Mouse (Mus musculus): ENCODE results near the gene Kdm4b.

Gene Kdm4b

DNA sequence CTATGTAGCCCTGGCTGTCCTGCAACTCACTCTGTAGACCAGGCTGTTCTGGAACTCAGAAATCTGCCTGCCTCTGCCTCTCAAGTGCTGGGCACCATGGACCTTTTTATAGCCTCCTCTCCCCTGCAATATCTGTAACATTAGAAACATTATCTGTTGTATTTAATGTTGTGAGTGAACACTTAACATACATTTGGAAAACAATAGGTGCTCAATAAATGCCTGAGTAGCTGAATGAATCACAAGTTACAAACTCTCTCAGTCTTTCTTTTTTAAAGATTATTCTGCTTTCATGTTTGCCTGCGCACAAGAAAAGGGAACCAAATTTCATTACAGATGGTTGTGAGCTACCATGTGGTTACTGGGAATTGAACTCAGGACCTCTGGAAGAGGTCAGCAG lies 27.6 kb upstream of the Kdm4b start:
- DNase-seq (ENCODE audit: low read depth, low spot score) = no peak

GRCm38 (mm10) chr17:56300186-56300585 lies 25.7 kb upstream of the Kdm4b start, which contains the start of gene Arrdc5:
Arrdc5 (minus strand) TSS chr17:56300286.
- no peak for DNase-seq (ENCODE audit: low read depth, low spot score)

GRCm38 (mm10) chr17:56302363-56302996 lies 23.4 kb upstream of the Kdm4b start:
- no peak for DNase-seq (ENCODE audit: low read depth, low spot score)

DNA sequence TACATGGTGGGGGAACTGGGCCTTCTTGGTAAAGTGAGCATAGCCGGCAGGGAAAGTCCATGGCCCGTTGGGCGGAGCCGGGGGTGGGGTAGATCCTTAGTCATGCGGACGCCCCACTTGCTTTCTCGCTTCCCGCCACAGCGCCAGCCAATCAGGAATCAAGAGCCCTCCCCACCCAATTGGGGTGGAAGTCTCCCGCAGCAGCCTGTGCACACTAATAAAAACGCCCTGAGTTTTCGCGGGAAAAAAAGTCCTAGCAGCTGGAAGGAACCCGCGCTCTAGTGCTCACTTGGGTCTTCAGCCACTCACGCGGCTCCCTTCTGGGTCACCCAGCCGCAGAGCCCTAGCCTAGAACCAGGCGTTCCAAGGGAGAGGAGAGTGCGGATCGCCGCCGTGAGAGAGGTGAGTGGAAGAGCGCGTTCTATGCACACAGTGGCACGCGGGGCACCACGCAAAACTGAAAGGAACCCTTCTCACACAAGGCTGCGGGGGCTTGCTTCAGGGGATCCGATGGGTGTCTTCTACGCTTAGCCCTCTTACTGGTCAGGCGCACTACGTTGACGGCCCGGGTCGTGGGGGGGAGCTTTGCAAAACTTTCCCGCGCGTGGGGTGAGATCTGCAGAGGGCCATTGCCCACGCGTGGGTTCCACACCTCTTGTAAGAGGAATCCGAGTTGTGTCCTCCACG lies 22.6 kb upstream of the Kdm4b start, which contains the start of gene Uhrf1:
Gene Uhrf1 (plus strand): TSS at position 162 of the 687 bp plus-strand sequence.
- DNase-seq (ENCODE audit: low read depth, low spot score) = peak; percentile 96

DNA sequence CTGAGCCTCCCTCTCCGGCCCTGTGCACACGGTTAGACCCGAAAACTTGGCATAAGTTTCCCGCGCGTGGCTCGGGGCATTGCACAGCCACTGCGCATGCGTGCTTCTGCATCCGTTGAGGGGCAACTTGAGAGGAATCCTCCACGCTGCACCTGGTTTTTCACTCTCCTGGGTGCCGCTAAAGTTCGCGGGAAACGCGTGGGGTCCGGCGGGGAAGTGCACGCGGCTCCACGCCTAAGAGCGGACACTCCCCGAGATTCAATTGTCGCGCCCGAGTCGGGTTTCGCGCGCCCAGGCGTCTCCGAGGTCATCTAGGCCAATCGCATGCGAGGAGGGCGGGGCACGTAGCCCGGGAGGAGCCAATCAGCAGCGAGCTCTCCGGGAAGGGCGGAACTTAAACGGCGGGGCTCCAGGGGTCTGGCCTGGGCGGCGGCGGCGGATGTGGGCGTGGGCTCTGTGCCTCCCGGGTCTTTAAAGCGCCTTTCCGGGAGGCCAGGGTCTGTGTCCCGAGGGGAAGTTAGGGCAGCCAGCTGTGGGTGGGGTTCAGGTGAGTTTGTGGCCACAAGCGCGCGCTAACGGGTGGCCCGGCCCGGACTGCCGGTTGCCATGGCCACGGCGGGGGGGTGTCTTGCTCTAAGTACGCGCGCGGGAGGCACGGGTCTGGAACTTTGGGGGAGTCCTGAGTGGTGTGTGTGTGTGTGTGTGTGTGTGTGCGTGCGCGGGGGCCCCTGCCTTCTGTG lies 21.8 kb upstream of the Kdm4b start:
- DNase-seq (ENCODE audit: low read depth, low spot score) = peak; percentile 98

DNA sequence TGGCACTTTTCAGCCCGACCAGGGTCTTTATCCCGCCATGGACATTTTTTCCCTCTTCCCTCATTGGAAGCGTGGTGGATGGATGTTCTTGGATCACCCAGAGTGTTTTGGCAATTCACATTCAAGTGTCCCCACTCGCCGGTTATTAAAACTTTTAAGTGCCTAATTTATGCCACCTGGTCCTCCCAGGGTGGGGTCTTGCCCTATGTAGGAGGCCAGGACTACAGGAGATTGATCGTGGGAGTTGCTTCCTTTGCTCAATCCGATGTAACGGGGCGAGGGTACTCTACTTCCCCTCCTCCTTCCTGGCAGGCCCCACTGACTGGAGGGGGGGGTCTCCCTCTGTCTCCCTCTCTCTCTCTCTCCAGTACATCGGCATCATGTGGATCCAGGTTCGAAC lies 21.1 kb upstream of the Kdm4b start:
- no peak for DNase-seq (ENCODE audit: low read depth, low spot score)

DNA sequence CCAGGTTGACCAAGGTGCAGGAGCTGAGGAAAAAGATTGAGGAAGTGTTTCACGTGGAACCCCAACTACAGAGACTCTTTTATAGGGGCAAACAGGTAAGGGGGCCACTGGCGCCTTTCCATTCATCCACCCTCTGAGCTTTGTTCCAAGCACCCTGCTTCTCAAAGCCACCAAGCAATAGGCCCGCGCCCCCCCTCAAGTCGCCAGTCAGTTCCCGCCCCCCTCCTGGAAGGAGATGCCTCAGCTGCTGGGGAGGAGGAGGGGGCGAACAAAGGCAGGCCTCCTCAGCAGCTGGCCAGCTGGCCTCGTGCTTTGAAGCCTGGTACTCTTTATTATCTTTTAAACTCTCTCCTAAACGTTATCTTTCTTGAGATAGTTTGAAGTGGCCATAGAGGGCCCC lies 20.7 kb upstream of the Kdm4b start:
- no peak for DNase-seq (ENCODE audit: low read depth, low spot score)

- DNase-seq (ENCODE audit: low read depth, low spot score) = peak; percentile 30
Measured at GRCm38 (mm10) chr17:56305826-56306225, 20.0 kb upstream of the Kdm4b start.

DNA sequence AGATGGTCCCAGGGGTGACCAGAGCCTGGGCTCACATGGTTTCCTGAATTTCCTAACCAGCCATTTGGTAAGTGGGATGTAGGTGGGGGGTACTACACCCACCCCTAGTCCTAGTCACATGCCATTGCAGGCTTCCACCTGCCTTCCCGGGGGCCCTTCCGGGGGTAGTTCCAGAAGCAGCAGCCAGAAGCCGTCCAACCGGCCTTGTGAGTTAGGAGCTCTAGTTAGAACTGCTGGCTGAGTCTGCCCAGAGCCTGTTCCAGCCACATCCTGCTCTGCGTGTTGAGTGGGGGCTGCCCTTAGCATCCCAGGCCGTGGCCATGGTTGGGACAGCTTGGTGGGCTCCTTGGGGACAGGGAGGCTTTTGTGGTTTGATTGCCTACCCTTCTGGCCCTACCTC lies 17.8 kb upstream of the Kdm4b start:
- DNase-seq (ENCODE audit: low read depth, low spot score) = no peak

DNA sequence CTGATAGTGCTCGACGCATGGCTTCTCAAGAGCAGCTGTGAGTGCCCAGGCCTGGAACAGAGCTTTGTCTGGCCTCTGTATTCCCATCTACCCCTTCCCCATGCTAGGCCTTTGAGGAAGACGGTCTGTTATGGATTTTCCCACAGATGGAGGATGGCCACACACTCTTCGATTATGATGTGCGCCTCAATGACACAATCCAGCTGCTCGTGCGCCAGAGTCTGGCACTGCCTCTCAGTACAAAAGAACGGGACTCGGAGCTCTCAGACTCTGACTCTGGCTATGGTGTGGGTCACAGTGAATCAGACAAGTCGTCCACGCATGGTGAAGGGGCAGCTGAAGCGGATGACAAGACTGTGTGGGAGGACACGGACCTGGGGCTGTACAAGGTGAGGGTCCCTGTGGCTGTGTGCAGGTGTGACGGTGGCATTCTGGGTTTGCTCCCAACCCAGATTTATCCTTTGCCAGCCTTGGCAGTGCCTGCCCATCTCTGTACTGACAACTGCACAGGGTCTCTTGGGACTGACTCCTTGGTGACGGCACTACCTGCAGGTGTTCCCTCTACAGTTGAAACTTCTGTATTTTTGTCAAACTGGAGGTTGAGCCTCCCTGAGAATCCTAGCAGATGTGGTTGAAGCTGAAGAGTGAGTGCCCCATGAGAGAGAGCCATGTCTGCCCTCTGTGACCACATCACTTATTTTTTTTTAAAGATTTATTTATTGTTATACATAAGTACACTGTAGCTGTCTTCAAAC lies 16.5 kb upstream of the Kdm4b start:
- DNase-seq (ENCODE audit: low read depth, low spot score) = no peak

DNA sequence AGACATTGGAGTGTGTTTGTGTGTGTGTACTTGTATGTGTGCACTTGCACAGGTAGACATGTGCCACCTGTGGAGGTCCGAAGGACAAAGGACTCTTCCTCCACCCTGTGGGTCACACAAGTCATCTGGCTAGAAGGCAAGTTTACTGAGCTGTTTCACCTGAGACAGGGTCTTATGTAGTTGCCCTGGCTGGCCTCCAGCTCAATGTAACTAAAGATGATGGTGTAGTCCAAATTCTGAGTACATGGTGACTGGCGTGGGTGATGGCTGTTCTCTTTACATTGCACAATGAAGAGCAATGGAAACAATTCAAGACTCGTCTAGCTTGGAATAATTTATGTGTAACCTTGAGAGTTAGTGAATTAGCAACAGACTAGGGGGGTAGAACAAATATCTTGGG lies 1.4 kb upstream of the Kdm4b start:
- DNase-seq (ENCODE audit: low read depth, low spot score) = peak; percentile 43

DNA sequence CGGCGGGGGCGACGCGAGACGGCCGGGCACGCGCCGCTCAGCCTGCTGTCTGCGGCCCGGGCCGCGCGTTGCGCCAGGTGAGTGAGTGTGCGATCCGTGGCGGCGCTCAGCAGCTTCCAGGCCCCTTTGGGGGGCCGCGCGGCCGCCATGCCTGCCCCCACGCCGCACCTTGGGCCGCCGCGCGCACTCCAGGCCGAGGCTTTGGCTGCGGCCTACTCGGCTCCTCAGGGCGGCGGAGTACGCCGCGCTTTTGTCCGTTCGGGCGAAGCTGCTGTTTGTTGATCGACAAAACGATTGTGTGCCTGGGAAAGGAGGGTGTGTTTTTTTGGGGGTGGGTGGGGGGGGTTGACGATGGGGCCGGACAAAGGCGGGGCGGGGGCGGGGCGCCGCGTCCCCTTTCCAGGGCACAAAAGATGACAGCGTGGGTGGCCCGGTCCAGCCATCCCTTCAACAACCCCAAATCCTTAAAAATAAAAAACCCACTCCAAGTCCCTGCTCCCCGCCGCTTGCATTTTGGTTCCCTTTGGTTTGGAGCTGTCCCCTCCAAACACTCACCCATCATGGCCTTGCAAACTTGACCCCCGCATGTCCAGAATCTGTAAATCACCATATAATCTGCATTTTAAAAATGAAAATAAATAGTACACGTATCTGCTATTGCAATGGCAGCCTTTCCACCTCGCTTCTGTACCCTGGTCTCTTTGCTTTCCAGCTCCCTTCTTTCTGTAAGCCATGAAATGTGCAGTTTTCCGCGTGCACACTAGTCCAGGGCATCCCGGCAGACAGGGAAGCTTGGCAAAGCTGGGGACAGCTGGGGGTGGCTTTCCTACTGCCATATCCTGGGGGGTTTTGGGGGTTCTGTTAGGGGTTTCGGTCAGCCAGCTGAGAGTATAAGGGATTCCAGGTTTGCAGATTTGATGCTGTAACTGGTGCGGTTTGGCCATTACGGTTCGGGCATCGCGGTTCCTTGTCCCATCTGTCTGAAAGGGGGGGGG lies 588 bp downstream of the Kdm4b start:
- no peak for DNase-seq (ENCODE audit: low read depth, low spot score)

- no peak for DNase-seq (ENCODE audit: low read depth, low spot score)
Measured at GRCm38 (mm10) chr17:56329267-56329666, 3.4 kb downstream of the Kdm4b start.

DNA sequence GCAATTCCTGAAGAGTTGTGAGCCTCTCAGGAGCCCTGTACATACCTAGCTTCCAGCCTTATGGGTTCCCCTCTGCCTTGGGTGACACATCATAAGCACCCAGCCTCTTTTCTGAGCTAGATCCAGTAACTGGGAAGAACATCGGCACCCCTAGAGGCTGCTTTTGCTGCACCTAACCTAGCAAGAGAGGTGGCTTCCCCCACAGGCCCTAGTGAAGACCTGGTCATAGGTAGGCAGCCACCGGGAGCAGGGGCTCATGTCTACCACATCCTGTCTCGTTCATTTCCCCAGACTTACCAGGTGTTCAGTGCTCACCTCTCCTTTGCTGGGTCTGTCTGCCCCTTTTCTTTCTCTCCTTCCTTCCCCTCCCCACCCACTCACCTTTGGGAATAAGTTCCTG lies 4.5 kb downstream of the Kdm4b start:
- DNase-seq (ENCODE audit: low read depth, low spot score) = peak; percentile 22

DNA sequence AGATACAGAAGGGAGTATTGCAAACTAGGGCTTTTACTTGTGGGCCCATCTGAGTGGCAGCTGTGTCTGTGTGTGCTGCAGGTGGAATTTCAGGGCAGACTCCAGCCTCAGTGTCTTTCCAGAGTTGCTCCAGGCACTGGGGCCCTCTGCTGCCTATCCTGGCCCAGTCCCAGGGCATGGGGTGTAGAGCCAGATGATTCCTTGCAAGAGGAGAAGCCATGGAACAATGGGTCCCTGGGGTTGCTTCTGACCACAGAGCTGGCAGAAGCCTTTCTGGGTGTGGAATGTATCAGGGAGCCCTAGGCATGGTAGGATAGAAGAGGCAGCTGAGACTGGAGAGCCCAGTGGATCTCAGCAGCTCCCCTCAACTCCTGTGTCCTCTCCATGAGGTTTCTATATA lies 5.4 kb downstream of the Kdm4b start:
- DNase-seq (ENCODE audit: low read depth, low spot score) = no peak

- peak; percentile 45 for DNase-seq (ENCODE audit: low read depth, low spot score)
Measured at GRCm38 (mm10) chr17:56332987-56333386, 7.1 kb downstream of the Kdm4b start.

- DNase-seq (ENCODE audit: low read depth, low spot score) = peak; percentile 65
Measured at GRCm38 (mm10) chr17:56337190-56337589, 11.3 kb downstream of the Kdm4b start.

- DNase-seq (ENCODE audit: low read depth, low spot score) = peak; percentile 37
Measured at GRCm38 (mm10) chr17:56337791-56338190, 11.9 kb downstream of the Kdm4b start.

- DNase-seq (ENCODE audit: low read depth, low spot score) = peak; percentile 80
Measured at GRCm38 (mm10) chr17:56338909-56339308, 13.0 kb downstream of the Kdm4b start.

DNA sequence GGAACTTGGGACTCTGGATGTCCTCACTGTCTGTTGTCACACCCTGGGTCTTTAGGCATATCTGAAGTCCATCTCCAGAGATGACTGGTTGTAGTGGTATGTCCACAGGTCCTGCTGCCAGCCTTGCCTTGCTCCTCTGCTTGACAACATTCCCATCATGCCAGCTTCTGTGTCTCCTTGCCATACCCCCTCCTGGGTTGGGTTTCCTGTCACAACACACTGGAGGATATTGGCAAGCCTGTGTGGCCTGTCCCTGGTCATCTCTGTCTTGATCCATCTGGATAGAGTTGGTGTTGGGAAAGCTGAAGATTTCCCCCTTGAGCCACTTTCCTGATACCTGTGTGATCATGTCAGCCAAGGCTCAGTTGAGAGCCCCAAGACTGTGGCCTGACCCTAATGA lies 14.9 kb downstream of the Kdm4b start:
- DNase-seq (ENCODE audit: low read depth, low spot score) = no peak

- DNase-seq (ENCODE audit: low read depth, low spot score) = no peak
Measured at GRCm38 (mm10) chr17:56343466-56343865, 17.6 kb downstream of the Kdm4b start.
